Mouse (Mus musculus): ENCODE data around the gene Moap1.

DNA sequence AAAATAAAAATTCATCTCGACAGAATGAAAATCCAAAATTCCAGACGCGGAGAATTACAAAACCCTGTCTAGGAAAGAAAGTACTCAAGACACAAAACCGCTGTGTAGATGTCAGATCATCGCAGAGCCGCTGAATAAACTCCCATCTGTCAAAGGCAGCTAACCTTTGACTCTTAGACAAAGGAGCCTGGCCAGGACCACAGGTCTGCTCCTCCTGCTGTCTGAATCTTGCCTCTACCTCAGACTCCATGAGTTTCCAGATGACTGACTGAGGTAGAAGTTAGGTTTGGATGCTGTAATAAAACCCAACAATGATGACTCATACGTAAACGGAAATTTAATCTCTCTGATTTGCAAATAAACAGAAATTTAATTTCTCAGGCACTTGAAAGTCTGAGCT, 20.5 kb downstream of the Moap1 start:
- TF ChIP-seq MAZ (IDR thresholded peaks at IDR 0.05; ENCODE audit: low read depth, low read length) (no peak), MEF2A (IDR thresholded peaks at IDR 0.05; ENCODE audit: extremely low read depth, insufficient replicate concordance, low read depth, low read length, poor library complexity, severe bottlenecking) (no peak), NELFE (IDR thresholded peaks at IDR 0.05; ENCODE audit: low read depth, low read length) (no peak), ZMIZ1 (IDR thresholded peaks at IDR 0.05; ENCODE audit: low read depth, low read length) (no peak), POLR2A (IDR thresholded peaks at IDR 0.05; ENCODE audit: control insufficient read depth in 1 of 2, insufficient read depth in 1 of 2, low read depth in 1 of 2, low read length in 2 of 2, poor library complexity in 1 of 2) (no peak), ZKSCAN1 (IDR thresholded peaks at IDR 0.05; ENCODE audit: low read depth, low read length) (no peak), CTCF (IDR thresholded peaks at IDR 0.05 in 2 of 3, conservative IDR thresholded peaks at IDR 0.05 in 1 of 3; ENCODE audit: control insufficient read depth in 1 of 3, insufficient read depth in 1 of 3, low read depth in 2 of 3, low read length in 3 of 3, poor library complexity in 1 of 3, severe bottlenecking in 1 of 3) (no peak)
